Mouse (Mus musculus): ENCODE results near the gene Dcdc2b.

- no peak for TF ChIP-seq MAFK (IDR thresholded peaks at IDR 0.05; ENCODE audit: insufficient read depth, low read depth, low read length)
- TF ChIP-seq CHD2 (IDR thresholded peaks at IDR 0.05; ENCODE audit: low read depth, low read length): no peak
- no peak for TF ChIP-seq HCFC1 (IDR thresholded peaks at IDR 0.05; ENCODE audit: borderline replicate concordance, insufficient read depth, low read length)
- no peak for TF ChIP-seq ZC3H11A (IDR thresholded peaks at IDR 0.05; ENCODE audit: borderline replicate concordance, low read depth, low read length)
Measured at GRCm38 (mm10) chr4:129645204-129645603, 31.1 kb upstream of the Dcdc2b start.
